Mouse (Mus musculus): Measurements from ENCODE around the gene S1pr2. TPM values are rescaled to one million over a fixed set of nuclear protein-coding genes. Genes with fewer than 3 reads are reported as not detected.

The S1pr2 gene
- polyA plus RNA-seq, 1 experiment from 2014 or later: 53.0 TPM

DNA sequence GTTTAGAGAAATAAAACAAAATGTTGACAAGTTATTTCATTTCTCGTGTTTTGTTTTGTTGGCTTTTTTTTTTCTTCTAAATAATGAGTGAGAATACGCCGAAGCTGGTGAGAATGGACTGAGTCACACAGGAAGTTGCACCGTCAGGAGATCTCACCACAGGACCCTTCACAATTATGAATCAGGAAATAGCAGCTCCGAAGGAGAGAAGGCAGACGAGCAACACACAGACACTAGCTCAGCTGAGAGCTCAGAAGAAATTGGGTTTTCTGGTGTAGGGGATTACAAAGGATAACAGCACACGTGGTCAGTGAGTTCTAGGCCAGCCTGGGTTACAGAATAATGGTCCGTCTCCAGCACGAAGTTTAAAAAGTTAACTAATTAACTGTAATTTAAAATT, 15.0 kb downstream of the S1pr2 start:
- Histone ChIP-seq H3K9ac (no peak overlapping the region), H3K36me3 (peaks cover 28% of the 10 kb centered on the region), H3K9me3 (no peaks in the 10 kb centered on the region), H3K4me3 (no peak overlapping the region), H3K4me2 (replicated peaks) (no peak overlapping the region), H3K4me1 (no peaks in the 10 kb centered on the region), H3K27ac (no peak overlapping the region), H3K27me3 (no peaks in the 10 kb centered on the region)
- no peak for ATAC-seq (ENCODE audit: insufficient number of reproducible peaks, insufficient read depth, low FRiP score, low TSS enrichment)
- 69% methylated on average over 9 of the region's 9 CpGs for WGBS

DNA sequence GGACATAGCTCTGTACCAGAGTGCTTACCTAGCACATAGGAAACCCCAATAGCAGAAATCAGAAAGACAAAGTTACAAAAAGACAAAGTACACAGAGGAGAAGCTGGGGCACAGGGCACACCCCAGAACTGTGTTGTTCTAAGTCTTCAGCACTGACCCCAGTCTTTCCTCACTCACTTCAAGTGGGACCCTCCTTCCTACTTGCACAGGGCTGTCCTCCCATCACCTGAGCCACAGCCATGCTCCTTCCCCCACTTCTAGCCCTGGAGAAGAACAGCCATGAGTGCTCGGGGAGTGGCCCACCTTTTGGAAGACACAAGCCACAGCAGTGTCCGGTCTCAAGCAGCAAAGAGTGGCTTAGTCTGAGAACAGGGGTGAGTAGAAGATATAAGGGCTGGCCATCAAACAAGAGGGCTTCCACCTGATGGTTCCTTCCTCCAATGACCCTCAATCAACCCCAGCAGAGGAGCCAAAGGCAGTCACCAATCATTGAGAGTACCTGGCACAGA, 17.1 kb downstream of the S1pr2 start, which contains the start of gene Dnmt1:
TSS of gene Dnmt1 (minus strand) at position 459 of the 509 bp plus-strand sequence.
- H3K4me3 ChIP-seq: no peak within 1 kb of the TSS
- 91% methylated on average over 2 of the region's 2 CpGs for WGBS
- H3K27me3 ChIP-seq: no peaks in the 10 kb centered on the region
- H3K4me2 ChIP-seq (replicated peaks): no peak within 1 kb of the TSS
- no peaks in the 10 kb centered on the region for H3K9me3 ChIP-seq
- ATAC-seq (ENCODE audit: insufficient number of reproducible peaks, insufficient read depth, low FRiP score, low TSS enrichment): no peak
- H3K36me3 ChIP-seq: peaks cover 9% of the 10 kb centered on the region
- H3K4me1 ChIP-seq: no peaks in the 10 kb centered on the region
- no peak within 1 kb of the TSS for H3K9ac ChIP-seq
- no peak within 1 kb of the TSS for H3K27ac ChIP-seq

GRCm38 (mm10) chr9:20956989-20957388, 19.6 kb downstream of the S1pr2 start:
- Histone ChIP-seq H3K9me3 (no peaks in the 10 kb centered on the region), H3K36me3 (no peaks in the 10 kb centered on the region), H3K9ac (no peak overlapping the region), H3K4me2 (replicated peaks) (no peak overlapping the region), H3K4me1 (no peaks in the 10 kb centered on the region), H3K27ac (no peak overlapping the region), H3K27me3 (no peaks in the 10 kb centered on the region), H3K4me3 (no peak overlapping the region)
- 77% methylated on average over 3 of the region's 3 CpGs for WGBS
- no peak for ATAC-seq (ENCODE audit: insufficient number of reproducible peaks, insufficient read depth, low FRiP score, low TSS enrichment)

GRCm38 (mm10) chr9:20952520-20953227, 23.9 kb downstream of the S1pr2 start:
- Histone ChIP-seq H3K27me3 (no peaks in the 10 kb centered on the region), H3K27ac (peak overlapping the region; percentile 94), H3K4me1 (peaks cover 13% of the 10 kb centered on the region), H3K4me2 (replicated peaks) (peak overlapping the region; percentile 87), H3K9me3 (no peaks in the 10 kb centered on the region), H3K4me3 (peak overlapping the region; percentile 88), H3K36me3 (0 out of 2 replicates have a peak, but pooled peaks cover 9% of the 10 kb centered on the region), H3K9ac (peak overlapping the region; percentile 89)
- WGBS: under 1% methylated on average over 51 of the region's 51 CpGs
- ATAC-seq (ENCODE audit: insufficient number of reproducible peaks, insufficient read depth, low FRiP score, low TSS enrichment): peak; percentile 93

DNA sequence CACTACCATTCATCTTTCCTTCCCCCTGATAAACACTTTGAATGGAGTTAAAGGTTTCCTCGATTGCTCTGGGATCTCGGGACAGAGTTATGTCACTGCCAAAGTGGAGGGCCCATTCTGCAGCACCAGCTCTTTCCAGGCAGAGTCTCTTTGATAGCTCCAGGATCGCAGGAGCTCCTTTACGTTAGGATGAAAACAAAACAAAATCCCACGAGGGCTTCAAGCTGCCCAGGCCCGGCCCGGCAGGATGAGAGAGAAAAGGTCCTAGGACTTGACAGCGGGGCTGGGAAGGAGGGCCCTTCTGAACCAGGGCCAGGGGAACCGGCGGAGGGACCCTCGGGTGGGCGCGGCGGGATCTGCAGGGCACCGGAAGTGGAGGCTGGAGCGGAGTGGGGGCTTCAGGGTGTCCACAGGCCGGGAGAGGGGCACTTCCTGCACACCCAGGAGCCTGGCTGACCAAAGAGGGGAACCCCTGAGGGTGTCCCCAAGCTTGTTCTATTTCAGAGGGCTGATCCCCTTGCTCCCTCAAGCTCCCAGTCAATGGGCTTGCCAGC, 24.5 kb downstream of the S1pr2 start:
- WGBS: under 1% methylated on average over 17 of the region's 17 CpGs
- Histone ChIP-seq H3K4me2 (replicated peaks) (peak overlapping the region; percentile 87), H3K4me1 (peaks cover 13% of the 10 kb centered on the region), H3K4me3 (peak overlapping the region; percentile 88), H3K9ac (peak overlapping the region; percentile 89), H3K9me3 (no peaks in the 10 kb centered on the region), H3K36me3 (peaks cover 15% of the 10 kb centered on the region; the same call in 1 of the 2 replicates), H3K27ac (peak overlapping the region; percentile 94), H3K27me3 (no peaks in the 10 kb centered on the region)
- peak; percentile 73 for ATAC-seq (ENCODE audit: insufficient number of reproducible peaks, insufficient read depth, low FRiP score, low TSS enrichment)

DNA sequence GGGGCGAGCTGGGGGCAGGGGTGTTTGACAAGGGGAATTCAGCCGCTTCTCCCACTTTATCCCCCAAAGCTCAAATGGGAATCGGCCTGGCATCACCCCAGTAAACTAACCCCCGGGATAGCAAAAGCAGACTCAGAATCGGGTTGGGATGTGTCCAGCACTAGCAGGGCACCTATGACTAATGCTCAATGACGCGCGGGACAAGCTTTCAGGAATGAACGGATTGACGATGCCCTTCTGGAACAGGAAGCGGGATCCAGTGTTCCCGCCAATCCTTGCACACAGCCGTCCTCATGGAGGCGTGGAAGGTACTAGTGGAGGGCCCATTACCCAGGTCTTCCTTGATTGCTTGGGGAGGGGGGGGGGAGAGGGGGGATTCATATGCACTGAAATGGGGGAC, 25.1 kb downstream of the S1pr2 start:
- H3K27ac ChIP-seq: peak overlapping the region; percentile 94
- ATAC-seq (ENCODE audit: insufficient number of reproducible peaks, insufficient read depth, low FRiP score, low TSS enrichment): no peak
- 16% methylated on average over 14 of the region's 14 CpGs for WGBS

GRCm38 (mm10) chr9:20950419-20950818, 26.2 kb downstream of the S1pr2 start:
- peaks cover 19% of the 10 kb centered on the region; the same call in 1 of the 2 replicates for H3K36me3 ChIP-seq
- no peaks in the 10 kb centered on the region for H3K9me3 ChIP-seq
- no peaks in the 10 kb centered on the region for H3K27me3 ChIP-seq
- 0 out of 2 replicates have a peak overlapping the region, but pooled peaks have one; percentile 88 for H3K4me3 ChIP-seq
- H3K4me2 ChIP-seq (replicated peaks): peak overlapping the region; percentile 87
- H3K9ac ChIP-seq: no peak overlapping the region
- no peak for ATAC-seq (ENCODE audit: insufficient number of reproducible peaks, insufficient read depth, low FRiP score, low TSS enrichment)
- peaks cover 19% of the 10 kb centered on the region for H3K4me1 ChIP-seq
- no peak overlapping the region for H3K27ac ChIP-seq

More for the DNA sequence above, 25.1 kb downstream of the S1pr2 start:
- peak overlapping the region; percentile 87 for H3K4me2 ChIP-seq (replicated peaks)
- H3K4me3 ChIP-seq: peak overlapping the region; percentile 88
- no peaks in the 10 kb centered on the region for H3K9me3 ChIP-seq
- H3K27me3 ChIP-seq: no peaks in the 10 kb centered on the region
- H3K4me1 ChIP-seq: peaks cover 13% of the 10 kb centered on the region
- H3K9ac ChIP-seq: peak overlapping the region; percentile 89
- H3K36me3 ChIP-seq: peaks cover 16% of the 10 kb centered on the region; the same call in 1 of the 2 replicates

GRCm38 (mm10) chr9:20946066-20946880, 30.3 kb downstream of the S1pr2 start:
- no peak overlapping the region for H3K27ac ChIP-seq
- no peak overlapping the region for H3K9ac ChIP-seq
- peaks cover 38% of the 10 kb centered on the region for H3K4me1 ChIP-seq
- H3K9me3 ChIP-seq: no peaks in the 10 kb centered on the region
- WGBS: 82% methylated on average over 16 of the region's 16 CpGs
- H3K4me3 ChIP-seq: no peak overlapping the region
- no peak for ATAC-seq (ENCODE audit: insufficient number of reproducible peaks, insufficient read depth, low FRiP score, low TSS enrichment)
- no peak overlapping the region for H3K4me2 ChIP-seq (replicated peaks)
- peaks cover 36% of the 10 kb centered on the region for H3K36me3 ChIP-seq
- no peaks in the 10 kb centered on the region for H3K27me3 ChIP-seq

- H3K4me1 ChIP-seq: peaks cover 30% of the 10 kb centered on the region
- no peak overlapping the region for H3K4me2 ChIP-seq (replicated peaks)
- H3K36me3 ChIP-seq: peaks cover 51% of the 10 kb centered on the region
- no peak for ATAC-seq (ENCODE audit: insufficient number of reproducible peaks, insufficient read depth, low FRiP score, low TSS enrichment)
- no peaks in the 10 kb centered on the region for H3K27me3 ChIP-seq
- no peaks in the 10 kb centered on the region for H3K9me3 ChIP-seq
- no peak overlapping the region; the same call in 1 of the 2 replicates for H3K9ac ChIP-seq
- no peak overlapping the region for H3K4me3 ChIP-seq
- H3K27ac ChIP-seq: no peak overlapping the region; the same call in 1 of the 2 replicates
- 54% methylated on average over 4 of the region's 4 CpGs for WGBS
Measured at GRCm38 (mm10) chr9:20944697-20945370, 31.7 kb downstream of the S1pr2 start.

- H3K4me2 ChIP-seq (replicated peaks): no peak overlapping the region
- H3K27me3 ChIP-seq: no peaks in the 10 kb centered on the region
- 4% methylated on average over 2 of the region's 2 CpGs for WGBS
- H3K27ac ChIP-seq: peak overlapping the region; percentile 37; the same call in 1 of the 2 replicates
- ATAC-seq (ENCODE audit: insufficient number of reproducible peaks, insufficient read depth, low FRiP score, low TSS enrichment): peak; percentile 87
- no peaks in the 10 kb centered on the region for H3K9me3 ChIP-seq
- H3K4me1 ChIP-seq: peaks cover 29% of the 10 kb centered on the region
- 0 out of 2 replicates have a peak overlapping the region, but pooled peaks have one; percentile 15 for H3K9ac ChIP-seq
- peaks cover 59% of the 10 kb centered on the region for H3K36me3 ChIP-seq
- H3K4me3 ChIP-seq: no peak overlapping the region
Measured at GRCm38 (mm10) chr9:20943911-20944310, 32.7 kb downstream of the S1pr2 start.

DNA sequence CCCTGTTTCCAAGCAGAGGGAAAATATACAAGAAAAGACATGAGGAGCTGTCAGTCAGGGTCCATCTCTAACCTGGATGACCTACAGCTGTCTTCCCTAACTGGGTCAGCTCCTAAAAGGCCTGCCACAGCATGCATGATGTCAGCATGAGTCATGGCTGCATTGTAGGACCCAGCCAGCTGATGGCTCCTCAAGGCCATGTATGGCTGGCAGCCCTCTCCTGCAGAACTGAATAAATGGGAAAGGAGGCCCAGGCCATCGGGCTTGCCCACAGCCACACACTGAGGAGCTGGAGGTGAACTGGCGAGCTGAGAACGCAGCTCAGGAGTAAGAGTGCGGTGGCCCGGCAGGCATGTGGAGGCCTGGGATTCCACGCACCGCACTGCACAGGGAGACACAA, 33.2 kb downstream of the S1pr2 start:
- Histone ChIP-seq H3K9ac (0 out of 2 replicates have a peak overlapping the region, but pooled peaks have one; percentile 15), H3K27ac (peak overlapping the region; percentile 37; the same call in 1 of the 2 replicates), H3K36me3 (peaks cover 61% of the 10 kb centered on the region), H3K4me3 (no peak overlapping the region), H3K4me2 (replicated peaks) (no peak overlapping the region), H3K4me1 (peaks cover 29% of the 10 kb centered on the region), H3K27me3 (no peaks in the 10 kb centered on the region), H3K9me3 (no peaks in the 10 kb centered on the region)
- ATAC-seq (ENCODE audit: insufficient number of reproducible peaks, insufficient read depth, low FRiP score, low TSS enrichment): no peak
- WGBS: 82% methylated on average over 7 of the region's 7 CpGs

All from embryonic facial prominence, embryonic 12.5 days (tissue).